Mouse (Mus musculus) liver, embryonic 13.5 days (tissue): ENCODE measurements around the gene Lmntd1. TPM values are rescaled to one million over a fixed set of nuclear protein-coding genes. Genes with fewer than 3 reads are reported as not detected.

Experiments used
- ATAC-seq: fragments of 200-750 bp; cut with Nextera tagmentation; 2 replicates; pipeline ENCODE4 v1.8.0; 2017; ENCODE audit warnings: low read depth, mild to moderate bottlenecking, moderate number of reproducible peaks, moderate library complexity
- DNase-seq: peaks from one replicate; pipeline ENCODE4 v3.0.0; 2022
- H3K27ac ChIP-seq: fragments of 300-500 bp; sonication (generic); 2 replicates; pipeline ENCODE4 v1.5.1; 2015; ENCODE audit warnings: moderate library complexity, mild to moderate bottlenecking, inconsistent platforms
- H3K27me3 ChIP-seq: fragments of 300-500 bp; sonication (generic); 2 replicates; pipeline ENCODE4 v1.6.1; 2015; ENCODE audit warnings: mild to moderate bottlenecking, inconsistent platforms
- H3K36me3 ChIP-seq: fragments of 300-500 bp; sonication (generic); 2 replicates; pipeline ENCODE4 v1.6.1; 2015; ENCODE audit warnings: mild to moderate bottlenecking, inconsistent platforms
- H3K4me1 ChIP-seq: fragments of 300-500 bp; sonication (generic); replicated peaks from 2 replicates; pipeline ENCODE4 v1.6.1; 2015; ENCODE audit warnings: inconsistent platforms
- H3K4me2 ChIP-seq: fragments of 300-500 bp; sonication (generic); 2 replicates; pipeline ENCODE4 v1.6.1; 2015; ENCODE audit warnings: inconsistent platforms, mild to moderate bottlenecking, moderate library complexity
- H3K4me3 ChIP-seq: fragments of 300-500 bp; sonication (generic); replicated peaks from 2 replicates; pipeline ENCODE4 v1.5.1; 2015; ENCODE audit warnings: mild to moderate bottlenecking, inconsistent platforms
- H3K9ac ChIP-seq: fragments of 300-500 bp; sonication (generic); 2 replicates; pipeline ENCODE4 v1.6.1; 2015; ENCODE audit warnings: mild to moderate bottlenecking, inconsistent platforms
- H3K9me3 ChIP-seq: fragments of 300-500 bp; sonication (generic); replicated peaks from 2 replicates; pipeline ENCODE4 v1.6.1; 2016; ENCODE audit warnings: inconsistent platforms
- WGBS: fragments of 180-500 bp; shearing (Covaris S2); methylation state at CpG from one replicate; pipeline ENCODE4 v1.1.7; 2015; ENCODE audit not compliant: insufficient replicate concordance; 5-methylcytosine and 5-hydroxymethylcytosine counted together
- polyA plus RNA-seq: library from polyadenylated mRNA; unstranded; fragments of >200 nt; fragmentation: Nextera tagmentation; extraction: Ambion mirVana; gene quantifications from 2 replicates; pipeline ENCODE4 v1.2.1, GENCODE M21; 2015

Lmntd1 gene
- polyA plus RNA-seq, 1 experiment from 2014 or later: not detected

DNA sequence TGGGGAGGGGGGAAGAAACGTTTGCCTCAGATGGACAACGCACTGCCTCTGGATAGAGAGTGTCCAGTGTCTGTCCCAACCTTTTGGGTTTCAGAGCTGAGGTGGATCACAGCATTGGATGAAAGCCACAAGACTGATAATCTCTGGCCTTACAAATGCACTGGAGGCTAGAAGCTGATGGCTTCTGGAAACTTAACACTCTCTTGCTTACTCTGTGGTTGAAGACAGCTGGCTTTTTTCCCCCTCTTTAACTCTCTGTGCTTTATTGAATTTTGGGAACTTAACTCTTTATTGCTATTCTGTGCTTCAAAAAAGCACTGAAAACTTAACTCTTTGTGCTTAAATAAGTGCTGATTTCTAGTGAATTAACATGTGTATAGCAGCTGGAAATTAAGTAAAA, 223.7 kb downstream of the Lmntd1 start:
- Histone ChIP-seq H3K27me3 (no peaks in the 10 kb centered on the region), H3K4me1 (no peaks in the 10 kb centered on the region), H3K9me3 (no peaks in the 10 kb centered on the region), H3K9ac (no peak overlapping the region), H3K36me3 (no peaks in the 10 kb centered on the region), H3K4me2 (no peak overlapping the region), H3K27ac (no peak overlapping the region), H3K4me3 (no peak overlapping the region)
- no peak for DNase-seq
- 70% methylated on average over 2 of the region's 2 CpGs for WGBS
- no peak for ATAC-seq

- H3K4me2 ChIP-seq: no peak overlapping the region
- no peak overlapping the region for H3K4me3 ChIP-seq
- no peaks in the 10 kb centered on the region for H3K27me3 ChIP-seq
- WGBS: 64% methylated on average over 7 of the region's 7 CpGs
- DNase-seq (no peak), ATAC-seq (no peak)
- no peak overlapping the region for H3K27ac ChIP-seq
- no peaks in the 10 kb centered on the region for H3K9me3 ChIP-seq
- no peaks in the 10 kb centered on the region for H3K4me1 ChIP-seq
- no peak overlapping the region for H3K9ac ChIP-seq
- H3K36me3 ChIP-seq: no peaks in the 10 kb centered on the region
Measured at GRCm38 (mm10) chr6:145389904-145390303, 224.2 kb downstream of the Lmntd1 start.

GRCm38 (mm10) chr6:145387378-145387777, 226.7 kb downstream of the Lmntd1 start:
- Histone ChIP-seq H3K9me3 (no peaks in the 10 kb centered on the region), H3K4me2 (no peak overlapping the region), H3K9ac (no peak overlapping the region), H3K4me1 (no peaks in the 10 kb centered on the region), H3K27ac (no peak overlapping the region), H3K4me3 (no peak overlapping the region), H3K36me3 (no peaks in the 10 kb centered on the region), H3K27me3 (no peaks in the 10 kb centered on the region)
- DNase-seq: no peak
- 71% methylated on average over 6 of the region's 6 CpGs for WGBS
- ATAC-seq: no peak

DNA sequence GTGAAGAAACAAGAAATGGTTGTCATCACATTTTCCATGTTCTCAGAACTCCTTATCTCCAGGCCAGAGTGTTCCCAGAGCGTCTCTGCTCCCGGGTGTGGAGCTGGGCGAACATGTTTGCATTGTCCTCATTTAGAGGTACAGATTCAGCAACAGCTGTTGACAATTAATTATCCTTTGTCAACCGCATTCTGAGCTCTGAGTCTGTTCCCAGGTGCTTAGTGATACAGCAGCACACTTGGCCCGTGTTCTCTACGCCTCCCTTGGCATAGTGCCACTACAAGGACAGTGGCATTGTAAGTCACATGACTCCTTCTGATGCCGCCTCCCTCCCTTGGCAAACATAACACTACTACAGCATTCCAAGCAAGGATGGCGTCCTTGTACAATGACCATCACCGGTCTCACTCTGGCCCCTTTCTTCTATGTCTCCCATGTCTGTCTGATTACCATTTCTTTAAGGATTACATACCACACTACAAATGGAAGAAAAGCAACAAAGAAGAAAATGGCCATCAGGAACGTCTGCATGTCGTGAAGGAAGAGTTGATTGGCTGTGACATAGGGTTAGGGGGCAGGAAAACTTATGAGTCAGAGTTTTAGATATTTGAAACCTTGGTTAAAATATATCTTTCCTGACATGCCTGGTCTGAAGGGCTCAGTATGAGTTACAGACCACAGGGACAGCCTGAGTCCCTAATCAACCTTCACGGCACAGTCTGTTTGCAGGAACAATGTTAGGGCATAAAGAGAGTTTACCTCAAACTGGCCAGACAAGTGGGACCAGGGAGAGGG, 231.3 kb downstream of the Lmntd1 start:
- Histone ChIP-seq H3K9ac (no peak overlapping the region), H3K4me3 (no peak overlapping the region), H3K4me2 (no peak overlapping the region), H3K4me1 (no peaks in the 10 kb centered on the region), H3K36me3 (no peaks in the 10 kb centered on the region), H3K27me3 (no peaks in the 10 kb centered on the region), H3K9me3 (no peaks in the 10 kb centered on the region), H3K27ac (no peak overlapping the region)
- 64% methylated on average over 12 of the region's 12 CpGs for WGBS
- no peak for DNase-seq
- ATAC-seq: no peak

DNA sequence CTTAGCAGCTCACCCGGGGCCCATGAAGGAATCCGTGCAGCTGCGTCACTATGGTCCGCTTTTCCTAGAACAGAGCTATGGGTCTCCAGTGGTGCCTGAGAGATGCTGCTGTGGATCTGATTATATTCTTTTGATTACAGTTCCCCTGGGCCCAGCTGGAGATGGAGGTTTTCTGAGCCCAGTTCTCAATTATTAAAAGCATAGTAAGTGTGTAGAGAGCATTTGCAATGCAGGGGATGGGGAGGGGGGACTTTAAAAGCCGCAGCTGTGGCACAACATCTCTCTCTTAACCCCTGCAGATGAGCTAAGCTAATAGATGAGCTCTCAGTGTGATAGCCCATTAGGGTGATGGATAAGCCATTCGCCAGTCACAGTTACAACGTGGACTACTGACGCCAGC, 233.2 kb downstream of the Lmntd1 start:
- Histone ChIP-seq H3K27me3 (no peaks in the 10 kb centered on the region), H3K27ac (no peak overlapping the region), H3K4me2 (no peak overlapping the region), H3K9ac (no peak overlapping the region), H3K9me3 (no peaks in the 10 kb centered on the region), H3K4me1 (no peaks in the 10 kb centered on the region), H3K4me3 (no peak overlapping the region), H3K36me3 (no peaks in the 10 kb centered on the region)
- 77% methylated on average over 8 of the region's 8 CpGs for WGBS
- no peak for DNase-seq
- no peak for ATAC-seq

GRCm38 (mm10) chr6:145379175-145379574, 234.9 kb downstream of the Lmntd1 start:
- Histone ChIP-seq H3K9ac (no peak overlapping the region), H3K36me3 (no peaks in the 10 kb centered on the region), H3K27me3 (no peaks in the 10 kb centered on the region), H3K4me2 (no peak overlapping the region), H3K4me1 (no peaks in the 10 kb centered on the region), H3K27ac (no peak overlapping the region), H3K9me3 (no peaks in the 10 kb centered on the region), H3K4me3 (no peak overlapping the region)
- ATAC-seq (no peak), DNase-seq (no peak)
- WGBS: 39% methylated on average over 6 of the region's 6 CpGs

DNA sequence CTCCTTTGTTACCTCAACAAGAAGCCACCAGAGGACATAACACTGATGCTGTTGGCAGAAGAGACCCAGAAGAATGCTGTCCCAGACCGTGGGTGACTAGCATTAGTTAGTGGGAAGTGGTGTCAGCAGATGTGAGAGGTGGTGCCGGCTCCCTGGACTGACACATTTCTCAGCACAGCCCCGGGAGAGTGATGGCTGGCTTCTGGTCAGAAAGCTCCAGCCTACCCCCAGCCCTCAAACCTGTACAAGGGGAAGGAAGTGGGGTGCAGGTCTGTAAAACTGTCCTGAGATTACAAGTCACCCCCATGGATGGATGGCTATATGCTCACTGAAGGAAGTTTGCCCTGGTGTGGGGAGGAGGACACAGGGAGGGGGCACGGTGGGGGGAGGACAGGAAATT, 235.4 kb downstream of the Lmntd1 start:
- Histone ChIP-seq H3K9me3 (no peaks in the 10 kb centered on the region), H3K27ac (no peak overlapping the region), H3K4me2 (no peak overlapping the region), H3K4me3 (no peak overlapping the region), H3K9ac (no peak overlapping the region), H3K4me1 (no peaks in the 10 kb centered on the region), H3K27me3 (no peaks in the 10 kb centered on the region), H3K36me3 (no peaks in the 10 kb centered on the region)
- DNase-seq (no peak), ATAC-seq (no peak)
- 12% methylated on average over 4 of the region's 4 CpGs for WGBS

DNA sequence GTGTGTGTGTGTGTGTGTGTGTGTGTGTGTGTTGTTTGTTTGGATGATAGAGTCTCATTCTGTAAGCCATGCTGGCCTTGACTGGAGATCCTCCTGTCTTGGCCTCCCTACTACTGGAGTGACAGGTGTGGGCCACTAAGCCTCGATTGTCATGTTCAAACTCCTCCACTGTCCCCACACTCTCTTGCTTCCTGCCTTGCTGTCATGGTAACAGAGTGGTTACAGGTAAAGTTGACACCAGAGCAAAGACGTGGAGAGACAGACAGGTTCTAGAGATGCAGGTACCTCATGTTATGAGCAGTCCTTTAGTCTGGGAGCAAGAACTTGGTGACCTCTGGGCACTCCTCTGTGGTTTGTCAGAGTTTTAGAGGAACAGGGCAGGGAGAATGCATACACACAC, 239.7 kb downstream of the Lmntd1 start:
- no peak overlapping the region for H3K4me3 ChIP-seq
- H3K4me2 ChIP-seq: no peak overlapping the region
- H3K4me1 ChIP-seq: no peaks in the 10 kb centered on the region
- no peaks in the 10 kb centered on the region for H3K27me3 ChIP-seq
- H3K36me3 ChIP-seq: no peaks in the 10 kb centered on the region
- ATAC-seq (no peak), DNase-seq (no peak)
- H3K27ac ChIP-seq: no peak overlapping the region
- H3K9ac ChIP-seq: no peak overlapping the region
- H3K9me3 ChIP-seq: no peaks in the 10 kb centered on the region
- WGBS: 40% methylated on average over 2 of the region's 2 CpGs

- Histone ChIP-seq H3K4me1 (no peaks in the 10 kb centered on the region), H3K4me2 (no peak overlapping the region), H3K4me3 (no peak overlapping the region), H3K27me3 (no peaks in the 10 kb centered on the region), H3K36me3 (no peaks in the 10 kb centered on the region), H3K9me3 (no peaks in the 10 kb centered on the region), H3K27ac (no peak overlapping the region), H3K9ac (no peak overlapping the region)
- DNase-seq (no peak), ATAC-seq (no peak)
- 34% methylated on average over 7 of the region's 7 CpGs for WGBS
Measured at GRCm38 (mm10) chr6:145373712-145374221, 240.4 kb downstream of the Lmntd1 start.

- no peaks in the 10 kb centered on the region for H3K27me3 ChIP-seq
- no peak for DNase-seq
- H3K9ac ChIP-seq: no peak overlapping the region
- H3K4me2 ChIP-seq: no peak overlapping the region
- no peaks in the 10 kb centered on the region for H3K9me3 ChIP-seq
- no peak overlapping the region for H3K27ac ChIP-seq
- H3K36me3 ChIP-seq: no peaks in the 10 kb centered on the region
- no peak overlapping the region for H3K4me3 ChIP-seq
- WGBS: 45% methylated on average over 2 of the region's 2 CpGs
- H3K4me1 ChIP-seq: no peaks in the 10 kb centered on the region
- ATAC-seq: no peak
Measured at GRCm38 (mm10) chr6:145372066-145372465, 242.1 kb downstream of the Lmntd1 start.

DNA sequence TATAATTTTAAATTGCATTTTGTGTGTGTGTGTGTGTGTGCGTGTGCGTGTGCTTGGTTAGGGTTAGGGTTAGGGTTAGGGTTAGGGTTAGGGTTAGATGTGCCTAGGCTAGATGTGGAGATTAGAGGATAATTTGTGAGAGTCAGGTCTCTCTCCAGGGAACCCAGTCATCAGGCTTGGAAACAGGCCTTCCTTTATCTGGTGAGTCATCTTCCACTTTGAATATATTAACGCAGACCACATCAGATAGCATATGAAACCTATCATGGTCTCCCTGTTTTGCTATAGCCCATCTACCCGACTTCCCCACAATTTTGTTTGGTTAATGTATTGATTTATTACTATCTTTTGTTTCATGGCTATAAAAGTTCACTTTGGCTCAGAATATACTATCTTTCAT, 242.5 kb downstream of the Lmntd1 start:
- Histone ChIP-seq H3K9ac (no peak overlapping the region), H3K4me3 (no peak overlapping the region), H3K4me1 (no peaks in the 10 kb centered on the region), H3K27ac (no peak overlapping the region), H3K36me3 (no peaks in the 10 kb centered on the region), H3K27me3 (no peaks in the 10 kb centered on the region), H3K4me2 (no peak overlapping the region), H3K9me3 (no peaks in the 10 kb centered on the region)
- ATAC-seq (no peak), DNase-seq (no peak)
- 68% methylated on average over 4 of the region's 4 CpGs for WGBS

GRCm38 (mm10) chr6:145370302-145370701, 243.8 kb downstream of the Lmntd1 start:
- no peak overlapping the region for H3K4me2 ChIP-seq
- H3K4me1 ChIP-seq: no peaks in the 10 kb centered on the region
- 69% methylated on average over 3 of the region's 3 CpGs for WGBS
- no peak overlapping the region for H3K4me3 ChIP-seq
- H3K27ac ChIP-seq: no peak overlapping the region
- ATAC-seq: no peak
- DNase-seq: no peak
- H3K9me3 ChIP-seq: no peaks in the 10 kb centered on the region
- H3K27me3 ChIP-seq: no peaks in the 10 kb centered on the region
- H3K9ac ChIP-seq: no peak overlapping the region
- H3K36me3 ChIP-seq: no peaks in the 10 kb centered on the region
